Mouse (Mus musculus): ENCODE results near the gene Ablim2. TPM values are rescaled to one million over a fixed set of nuclear protein-coding genes. Genes with fewer than 3 reads are reported as not detected.

The Ablim2 gene
- polyA plus RNA-seq, 1 experiment from 2014 or later = 1.7 TPM

- Histone ChIP-seq H3K4me3 (no peak overlapping the region), H3K4me1 (peaks cover 76% of the 10 kb centered on the region), H3K27ac (peak overlapping the region; percentile 81; the same call in 1 of the 2 replicates), H3K36me3 (peaks cover 12% of the 10 kb centered on the region; the same call in 1 of the 2 replicates), H3K27me3 (ENCODE audit: insufficient read depth, poor library complexity, severe bottlenecking) (no peaks in the 10 kb centered on the region), H3K9me3 (no peaks in the 10 kb centered on the region)
- WGBS = 59% methylated on average over 5 of the region's 5 CpGs
- DNase-seq (ENCODE audit: low spot score) = no peak
These were observed 159.0 kb downstream of the Ablim2 start for GRCm38 (mm10) chr5:35916666-35917065.

DNA sequence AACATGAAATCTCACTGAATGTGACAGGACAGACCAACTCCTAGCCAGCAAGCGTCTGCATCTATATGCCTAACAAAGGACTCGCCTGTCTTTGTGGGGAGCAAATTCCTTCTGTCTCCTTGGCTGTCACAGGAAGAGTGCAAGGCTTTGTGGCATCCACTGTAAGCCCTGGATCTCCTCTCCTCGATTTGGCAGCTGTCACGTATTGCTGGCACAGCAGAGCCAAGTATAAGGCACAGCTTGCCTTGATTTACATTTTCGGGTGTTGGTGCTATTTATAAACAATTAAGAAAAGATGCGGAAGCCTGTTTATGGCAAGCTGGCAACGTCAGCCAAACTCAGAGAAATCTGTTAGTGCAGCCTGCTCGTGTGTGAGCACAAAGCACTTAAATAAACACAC is 160.7 kb downstream of the Ablim2 start:
- 27% methylated on average over 8 of the region's 8 CpGs for WGBS
- no peak for DNase-seq (ENCODE audit: low spot score)
- H3K36me3 ChIP-seq = no peaks in the 10 kb centered on the region
- no peaks in the 10 kb centered on the region for H3K9me3 ChIP-seq
- no peaks in the 10 kb centered on the region for H3K27me3 ChIP-seq (ENCODE audit: insufficient read depth, poor library complexity, severe bottlenecking)
- peak overlapping the region; percentile 91 for H3K27ac ChIP-seq
- H3K4me3 ChIP-seq = no peak overlapping the region
- peaks cover 94% of the 10 kb centered on the region for H3K4me1 ChIP-seq

GRCm38 (mm10) chr5:35920076-35920475 is 162.4 kb downstream of the Ablim2 start:
- no peak for DNase-seq (ENCODE audit: low spot score)
- Histone ChIP-seq H3K4me1 (peaks cover 97% of the 10 kb centered on the region), H3K27ac (peak overlapping the region; percentile 91), H3K4me3 (no peak overlapping the region), H3K36me3 (no peaks in the 10 kb centered on the region), H3K9me3 (no peaks in the 10 kb centered on the region), H3K27me3 (ENCODE audit: insufficient read depth, poor library complexity, severe bottlenecking) (no peaks in the 10 kb centered on the region)
- WGBS = 54% methylated on average over 4 of the region's 4 CpGs

DNA sequence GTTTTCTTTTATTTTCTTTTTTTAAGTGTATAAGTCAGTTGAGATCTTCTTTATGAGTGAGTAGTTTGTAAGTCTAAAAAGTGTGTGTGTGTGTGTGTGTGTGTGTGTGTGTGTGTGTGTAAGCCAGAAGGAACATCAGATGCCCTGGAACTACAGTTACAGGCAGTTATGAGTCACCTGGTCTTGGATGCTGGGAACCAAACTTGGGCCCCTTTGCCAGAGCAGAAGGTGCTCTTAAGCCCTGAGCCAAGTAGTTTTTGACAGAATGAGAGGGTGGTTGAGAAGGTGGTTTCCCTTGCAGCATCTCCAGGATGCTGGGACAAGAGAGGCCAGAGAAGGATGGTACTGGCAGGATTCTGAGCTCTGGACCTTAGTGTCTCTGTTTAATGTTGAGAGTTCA is 162.9 kb downstream of the Ablim2 start:
- Histone ChIP-seq H3K27ac (peak overlapping the region; percentile 91), H3K36me3 (no peaks in the 10 kb centered on the region), H3K4me1 (peaks cover 97% of the 10 kb centered on the region), H3K27me3 (ENCODE audit: insufficient read depth, poor library complexity, severe bottlenecking) (no peaks in the 10 kb centered on the region), H3K9me3 (no peaks in the 10 kb centered on the region), H3K4me3 (no peak overlapping the region)
- no peak for DNase-seq (ENCODE audit: low spot score)

- H3K27ac ChIP-seq = peak overlapping the region; percentile 91
- H3K4me3 ChIP-seq = peak overlapping the region; percentile 42; the same call in 1 of the 2 replicates
- 37% methylated on average over 6 of the region's 6 CpGs for WGBS
- DNase-seq (ENCODE audit: low spot score) = no peak
- peaks cover 97% of the 10 kb centered on the region for H3K4me1 ChIP-seq
- no peaks in the 10 kb centered on the region for H3K9me3 ChIP-seq
- no peaks in the 10 kb centered on the region for H3K36me3 ChIP-seq
- no peaks in the 10 kb centered on the region for H3K27me3 ChIP-seq (ENCODE audit: insufficient read depth, poor library complexity, severe bottlenecking)
These were observed 163.5 kb downstream of the Ablim2 start for GRCm38 (mm10) chr5:35921141-35921540.

DNA sequence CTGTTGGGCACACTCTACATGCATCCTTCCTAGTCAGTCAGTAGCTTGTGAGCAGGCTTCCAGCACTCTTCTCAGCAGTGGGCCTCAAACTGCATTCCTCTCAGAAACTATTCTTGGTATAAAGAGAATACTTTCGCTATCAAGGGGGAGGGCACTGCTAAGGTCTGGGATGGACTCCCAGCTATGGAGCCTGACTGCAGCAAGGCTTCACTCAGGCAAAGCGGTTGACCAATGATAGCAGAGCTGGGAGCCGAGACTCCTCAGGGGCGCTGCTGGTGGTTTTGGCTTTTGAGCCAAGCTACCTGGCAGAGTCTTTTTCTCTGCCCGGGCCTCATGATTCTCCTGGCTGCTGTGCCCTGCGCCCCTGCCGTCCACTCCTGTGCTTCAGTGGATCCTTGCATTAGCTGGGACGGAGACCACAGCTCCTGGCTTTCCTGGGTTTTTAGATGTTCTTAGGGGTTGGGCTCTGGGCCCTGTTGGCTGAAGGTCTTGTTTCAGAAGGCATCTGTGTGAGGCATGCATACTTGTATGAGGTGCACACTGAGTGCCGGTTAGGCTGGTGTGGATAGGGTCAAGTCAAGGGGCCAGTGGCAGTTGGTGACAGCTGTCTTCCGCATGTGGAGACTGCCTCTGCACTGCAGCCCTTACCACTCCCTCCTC is 164.0 kb downstream of the Ablim2 start:
- 19% methylated on average over 10 of the region's 10 CpGs for WGBS
- Histone ChIP-seq H3K36me3 (no peaks in the 10 kb centered on the region), H3K27me3 (ENCODE audit: insufficient read depth, poor library complexity, severe bottlenecking) (no peaks in the 10 kb centered on the region), H3K9me3 (no peaks in the 10 kb centered on the region), H3K4me1 (peaks cover 97% of the 10 kb centered on the region), H3K4me3 (peak overlapping the region; percentile 42), H3K27ac (peak overlapping the region; percentile 91)
- peak; percentile 93 for DNase-seq (ENCODE audit: low spot score)

DNA sequence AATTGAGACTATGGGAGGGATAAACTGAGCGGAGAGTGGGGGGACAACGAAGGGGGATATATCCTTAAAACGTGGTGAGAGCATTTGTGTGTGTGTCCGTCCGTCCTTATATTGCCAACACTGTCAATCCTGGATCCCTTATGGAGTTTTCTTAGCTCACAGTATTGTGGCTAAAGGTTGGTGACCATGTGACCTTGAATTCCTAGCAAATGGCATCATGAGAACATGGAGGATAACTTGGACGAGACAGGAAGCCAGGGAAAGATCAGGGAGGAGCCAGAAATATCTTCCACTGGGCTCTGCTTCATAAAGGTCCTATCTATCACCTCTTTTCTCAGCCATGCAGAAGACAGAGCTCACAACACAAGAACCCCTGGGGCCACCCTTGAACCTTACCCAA is 165.8 kb downstream of the Ablim2 start:
- Histone ChIP-seq H3K4me1 (peaks cover 95% of the 10 kb centered on the region), H3K27ac (peak overlapping the region; percentile 91), H3K27me3 (ENCODE audit: insufficient read depth, poor library complexity, severe bottlenecking) (no peaks in the 10 kb centered on the region), H3K4me3 (peak overlapping the region; percentile 42; the same call in 1 of the 2 replicates), H3K36me3 (no peaks in the 10 kb centered on the region), H3K9me3 (no peaks in the 10 kb centered on the region)
- DNase-seq (ENCODE audit: low spot score) = no peak
- WGBS = 67% methylated on average over 6 of the region's 6 CpGs

DNA sequence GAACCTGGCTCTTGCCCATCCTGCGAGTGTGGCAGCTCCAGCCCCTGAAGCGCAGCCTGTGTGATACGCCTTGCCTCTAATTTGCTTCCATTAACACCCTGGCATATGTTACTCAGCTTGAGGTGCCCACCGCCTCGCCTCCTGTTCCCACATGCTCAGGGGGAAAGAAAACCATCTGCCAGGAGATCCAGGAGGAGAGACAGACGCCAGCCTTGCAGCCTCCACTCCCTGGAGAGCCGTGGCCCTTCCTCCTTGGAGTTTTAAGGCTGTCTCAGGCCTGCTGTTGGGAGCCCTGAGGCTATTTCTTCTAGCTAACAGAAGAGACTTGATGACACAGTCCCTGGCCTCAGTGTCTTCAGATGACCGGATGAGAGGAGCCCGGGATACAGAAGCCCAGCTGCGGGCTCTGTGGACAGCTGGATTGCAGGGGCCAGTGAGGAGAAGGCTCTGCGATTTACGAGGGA is 167.5 kb downstream of the Ablim2 start:
- no peak overlapping the region for H3K4me3 ChIP-seq
- no peak for DNase-seq (ENCODE audit: low spot score)
- H3K36me3 ChIP-seq = no peaks in the 10 kb centered on the region
- H3K27me3 ChIP-seq (ENCODE audit: insufficient read depth, poor library complexity, severe bottlenecking) = no peaks in the 10 kb centered on the region
- H3K27ac ChIP-seq = peak overlapping the region; percentile 71
- H3K9me3 ChIP-seq = no peaks in the 10 kb centered on the region
- 38% methylated on average over 12 of the region's 12 CpGs for WGBS
- peaks cover 77% of the 10 kb centered on the region for H3K4me1 ChIP-seq

- Histone ChIP-seq H3K27me3 (ENCODE audit: insufficient read depth, poor library complexity, severe bottlenecking) (no peaks in the 10 kb centered on the region), H3K36me3 (no peaks in the 10 kb centered on the region), H3K4me3 (no peak overlapping the region), H3K4me1 (peaks cover 74% of the 10 kb centered on the region), H3K27ac (0 out of 2 replicates have a peak overlapping the region, but pooled peaks have one; percentile 13), H3K9me3 (no peaks in the 10 kb centered on the region)
- DNase-seq (ENCODE audit: low spot score) = no peak
- WGBS = 82% methylated on average over 8 of the region's 8 CpGs
These were observed 168.8 kb downstream of the Ablim2 start for GRCm38 (mm10) chr5:35926511-35926910.

- Histone ChIP-seq H3K27ac (no peak overlapping the region), H3K9me3 (no peaks in the 10 kb centered on the region), H3K4me1 (peaks cover 71% of the 10 kb centered on the region), H3K27me3 (ENCODE audit: insufficient read depth, poor library complexity, severe bottlenecking) (no peaks in the 10 kb centered on the region), H3K4me3 (no peak overlapping the region), H3K36me3 (peaks cover 8% of the 10 kb centered on the region)
- no peak for DNase-seq (ENCODE audit: low spot score)
- WGBS = 40% methylated on average over 5 of the region's 5 CpGs
These were observed 173.6 kb downstream of the Ablim2 start for GRCm38 (mm10) chr5:35931296-35931695.

GRCm38 (mm10) chr5:35933059-35933458 is 175.4 kb downstream of the Ablim2 start:
- H3K27ac ChIP-seq = 0 out of 2 replicates have a peak overlapping the region, but pooled peaks have one; percentile 2
- H3K36me3 ChIP-seq = peaks cover 16% of the 10 kb centered on the region
- WGBS = 51% methylated on average over 10 of the region's 10 CpGs
- peaks cover 60% of the 10 kb centered on the region for H3K4me1 ChIP-seq
- no peaks in the 10 kb centered on the region for H3K9me3 ChIP-seq
- H3K4me3 ChIP-seq = no peak overlapping the region
- H3K27me3 ChIP-seq (ENCODE audit: insufficient read depth, poor library complexity, severe bottlenecking) = no peaks in the 10 kb centered on the region
- DNase-seq (ENCODE audit: low spot score) = no peak
